Mouse (Mus musculus) myocyte (in vitro differentiated cells): ENCODE results near the gene Sbk2.

ENCODE experiments used
- E2F4 ChIP-seq: IDR thresholded peaks from one replicate; pipeline ENCODE4 v1.6.1; 2011; ENCODE audit warnings: mild to moderate bottlenecking, control low read depth, moderate library complexity; ENCODE audit not compliant: insufficient read depth
- MYOD1 ChIP-seq, 3 experiments: IDR thresholded peaks; one replicate each; pipeline ENCODE4 v1.6.1; 2011; ENCODE audit warnings: control low read depth in 2 of 3, low read depth in 2 of 3, mild to moderate bottlenecking in 2 of 3, moderate library complexity in 1 of 3; ENCODE audit not compliant: insufficient read length in 2 of 3, control insufficient read depth in 1 of 3
- POLR2A ChIP-seq: IDR thresholded peaks from one replicate; pipeline ENCODE4 v1.6.1; 2011; ENCODE audit warnings: low read depth, mild to moderate bottlenecking, control low read depth, moderate library complexity; ENCODE audit not compliant: insufficient read length
- POLR2AphosphoS2 ChIP-seq: IDR thresholded peaks from one replicate; pipeline ENCODE4 v1.6.1; 2011; ENCODE audit warnings: low read depth, control low read depth; ENCODE audit not compliant: insufficient read length
- TCF12 ChIP-seq: IDR thresholded peaks from one replicate; pipeline ENCODE4 v1.6.1; 2011; ENCODE audit warnings: mild to moderate bottlenecking, control low read depth; ENCODE audit not compliant: poor library complexity, insufficient read depth, severe bottlenecking
- USF1 ChIP-seq: IDR thresholded peaks from one replicate; pipeline ENCODE4 v1.6.1; 2011; ENCODE audit warnings: low read depth, mild to moderate bottlenecking, control low read depth, moderate library complexity

DNA sequence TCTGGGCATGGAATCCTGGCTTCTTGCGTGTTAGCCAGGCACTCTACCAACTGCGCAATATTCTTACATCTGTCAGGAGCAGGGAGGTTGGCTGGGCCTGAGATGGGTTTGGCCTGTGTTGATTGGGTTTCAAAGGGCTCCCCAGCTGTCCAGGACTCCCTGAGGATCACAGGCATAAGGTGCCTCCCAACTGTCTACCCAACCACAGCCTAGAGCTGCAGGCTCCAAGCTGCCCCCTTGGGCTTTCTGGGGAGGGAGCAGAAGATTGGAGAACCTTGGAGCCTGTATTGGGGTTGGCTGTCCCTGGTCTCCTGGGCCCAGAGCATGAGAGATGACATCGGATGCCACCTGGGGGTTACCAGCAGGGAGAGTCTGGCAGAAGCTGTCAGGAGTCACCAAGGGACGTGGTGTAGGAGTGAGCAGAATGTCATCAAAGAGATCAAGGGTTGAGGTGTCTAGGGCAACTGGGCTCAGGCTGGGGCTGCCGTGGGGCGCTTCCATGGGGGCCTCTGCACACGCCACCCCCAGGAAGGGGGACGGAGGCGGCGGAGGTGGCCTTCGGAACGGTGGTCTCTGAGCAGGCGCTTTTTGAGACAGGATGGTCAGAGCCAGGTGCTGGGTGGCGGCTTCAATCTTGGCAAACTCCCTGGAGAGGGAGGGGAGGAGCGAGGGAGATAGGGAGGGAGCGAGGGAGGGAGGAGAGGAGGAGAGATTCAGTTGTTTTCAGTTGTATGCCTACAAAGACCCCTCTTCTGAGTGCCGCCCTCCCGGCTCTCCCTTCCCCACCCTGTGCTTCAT is 65.2 kb downstream of the Sbk2 start:
- TF ChIP-seq POLR2A (no peak), USF1 (no peak), E2F4 (no peak), TCF12 (no peak), MYOD1 (IDR thresholded peaks at IDR 0.05; ENCODE audit: control insufficient read depth in 1 of 3, insufficient read length in 2 of 3, low read depth in 2 of 3) (no peak), POLR2AphosphoS2 (no peak)
